ENCODE assay signal across 18 mouse cellular contexts in genomic region chr5:32423339-32424046, GRCm38 (mm10). TPM values are rescaled to one million over a fixed set of nuclear protein-coding genes. Genes with fewer than 3 reads are reported as not detected.
A peak's percentile ranks its signal among the peaks of the same experiment; 100 is the strongest.
DNase-seq lines count a peak whose midpoint lies in the region; ATAC-seq and TF ChIP-seq lines count a peak whose summit lies in the region.
"Had no signal": no experiment of that assay in that cellular context is flagged by ENCODE, and none has a peak within 500 bp of the region (broad histone marks: within the 10 kb centered on the region; RNA-seq: fewer than 3 reads in every experiment).

No protein-coding gene starts in this region.

- no peaks in the 10 kb centered on the region for H3K36me3 ChIP-seq in kidney, postnatal 0 days (ENCODE audit: insufficient read depth, low read length)
- H3K36me3 ChIP-seq: liver, embryonic 13.5 days; midbrain, embryonic 15.5 days had no signal

- TF ChIP-seq CTCF in kidney, postnatal 0 days (IDR thresholded peaks at IDR 0.05; ENCODE audit: low read depth): no peak
- TF ChIP-seq CTCF in bone marrow, adult 2 months (IDR thresholded peaks at IDR 0.05; ENCODE audit: control insufficient read depth, insufficient read depth, low read length): no peak

- peaks cover 11% of the 10 kb centered on the region for H3K4me1 ChIP-seq in kidney, postnatal 0 days (replicated peaks; ENCODE audit: insufficient read depth, low read length)
- H3K4me1 ChIP-seq in bone marrow, adult 2 months (ENCODE audit: control insufficient read depth, insufficient read depth, low read length): no peaks in the 10 kb centered on the region; the same call in 1 of the 2 replicates
- H3K4me1 ChIP-seq: midbrain, embryonic 15.5 days had no signal

- H3K9me3 ChIP-seq in kidney, postnatal 0 days (replicated peaks; ENCODE audit: low read length): no peaks in the 10 kb centered on the region
- H3K9me3 ChIP-seq: liver, embryonic 13.5 days; midbrain, embryonic 15.5 days had no signal

- no peak for TF ChIP-seq POLR2A in bone marrow, adult 2 months (IDR thresholded peaks at IDR 0.05; ENCODE audit: borderline replicate concordance, control insufficient read depth, low read depth, low read length)

- H3K9ac ChIP-seq in kidney, postnatal 0 days (ENCODE audit: low read depth, low read length): no peak overlapping the region
- H3K9ac ChIP-seq: hindbrain, embryonic 14.5 days; liver, embryonic 13.5 days; midbrain, embryonic 15.5 days had no signal

- H3K4me2 ChIP-seq in kidney, postnatal 0 days (ENCODE audit: low read length): peak overlapping the region; percentile 28
- H3K4me2 ChIP-seq: hindbrain, embryonic 14.5 days; liver, embryonic 13.5 days; midbrain, embryonic 15.5 days had no signal

- peak; percentile 37 for DNase-seq in embryo, embryonic 10.5 days (ENCODE audit: low spot score)
- DNase-seq in embryo, embryonic 11 days: no peak
- peak; percentile 68 for DNase-seq in kidney, postnatal 0 days (ENCODE audit: low spot score)
- DNase-seq in kidney, postnatal 25 days: no peak
- no peak for DNase-seq in left cerebral cortex, adult 9 months (ENCODE audit: low spot score in 2 of 2)
- no peak for DNase-seq in cerebellum, postnatal 25 days
- DNase-seq: adrenal gland, postnatal 36 days; cerebellum, adult 9-11 months; gastrocnemius, postnatal 25 days; kidney, adult 8-10 months; layer of hippocampus, adult 9-11 months; liver, embryonic 13.5 days; lung, postnatal 4 days; thymus, adult 18-20 months had no signal

- peak; percentile 40; the same call in 1 of the 2 replicates for ATAC-seq in kidney, postnatal 0 days (replicated peaks; ENCODE audit: low FRiP score, low read depth)
- ATAC-seq in megakaryocyte progenitor cell, adult 5-6 weeks (replicated peaks; ENCODE audit: poor library complexity): peak; percentile 91
- ATAC-seq: midbrain, embryonic 15.5 days had no signal

- 20% methylated on average over 11 of the region's 11 CpGs for WGBS in kidney, postnatal 0 days
- 52% methylated on average over 11 of the region's 11 CpGs for WGBS in bone marrow, adult 2 months

- H3K27ac ChIP-seq in kidney, postnatal 0 days: no peak overlapping the region
- H3K27ac ChIP-seq in bone marrow, adult 2 months (ENCODE audit: control insufficient read depth, insufficient read depth, low read depth, low read length, poor library complexity): peak overlapping the region; percentile 83
- H3K27ac ChIP-seq: hindbrain, embryonic 14.5 days; liver, embryonic 13.5 days; midbrain, embryonic 15.5 days had no signal

- H3K4me3 ChIP-seq in kidney, postnatal 0 days (replicated peaks; ENCODE audit: low read depth, low read length): no peak overlapping the region
- H3K4me3 ChIP-seq in bone marrow, adult 2 months (replicated peaks; ENCODE audit: control insufficient read depth, low read depth, low read length): no peak overlapping the region
- H3K4me3 ChIP-seq: liver, embryonic 13.5 days; midbrain, embryonic 15.5 days had no signal

- no peaks in the 10 kb centered on the region for H3K27me3 ChIP-seq in kidney, postnatal 0 days (ENCODE audit: insufficient read depth, low read length)
- H3K27me3 ChIP-seq: liver, embryonic 13.5 days; midbrain, embryonic 15.5 days had no signal

RNA-seq across cellular contexts. Expression of gene Ppp1cb, which starts 35.1 kb away (rescaled TPM):
- 223 and 226 TPM in 2 replicates for polyA plus RNA-seq in kidney, postnatal 0 days (2015; fragmentation: Nextera tagmentation; extraction: Ambion mirVana)
- polyA plus RNA-seq in bone marrow, adult 2 months (2011; ENCODE audit: insufficient read depth, insufficient read length, low replicate concordance, missing spikeins): 222 and 285 TPM in 2 replicates
- total RNA-seq in megakaryocyte progenitor cell, adult 5-6 weeks (2015): 194 and 216 TPM in 2 replicates
- total RNA-seq in megakaryocyte progenitor cell, adult 5-6 weeks (2017): 271 and 283 TPM in 2 replicates

Comparison
In these comparisons a context has a peak if more than half of its experiments do, and no peak if none do; other contexts are left out.
1. DNase-seq: peak in embryo, embryonic 10.5 days (single experiment) and kidney, postnatal 0 days (single experiment); none in embryo, embryonic 11 days (single experiment), kidney, postnatal 25 days (0 of 2), left cerebral cortex, adult 9 months (0 of 2) and cerebellum, postnatal 25 days (0 of 2).